Mouse (Mus musculus): ENCODE measurements around the gene Brinp1.

GRCm38 (mm10) chr4:68720983-68721382 is 233.2 kb downstream of the Brinp1 start:
- TF ChIP-seq CTCF (IDR thresholded peaks at IDR 0.05; ENCODE audit: extremely low read depth, insufficient read depth, insufficient read length, insufficient replicate concordance) (no peak), POLR2A (IDR thresholded peaks at IDR 0.05; ENCODE audit: low read depth, low read length) (no peak)

All from spleen, adult 2 months (tissue).